Mouse (Mus musculus): Measurements from ENCODE around the gene Gpr82. TPM values are rescaled to one million over a fixed set of nuclear protein-coding genes. Genes with fewer than 3 reads are reported as not detected.

The Gpr82 gene
- not detected in 2 replicates for polyA plus RNA-seq (2011; ENCODE audit: insufficient read depth, insufficient read length, low read depth, missing spikeins)

DNA sequence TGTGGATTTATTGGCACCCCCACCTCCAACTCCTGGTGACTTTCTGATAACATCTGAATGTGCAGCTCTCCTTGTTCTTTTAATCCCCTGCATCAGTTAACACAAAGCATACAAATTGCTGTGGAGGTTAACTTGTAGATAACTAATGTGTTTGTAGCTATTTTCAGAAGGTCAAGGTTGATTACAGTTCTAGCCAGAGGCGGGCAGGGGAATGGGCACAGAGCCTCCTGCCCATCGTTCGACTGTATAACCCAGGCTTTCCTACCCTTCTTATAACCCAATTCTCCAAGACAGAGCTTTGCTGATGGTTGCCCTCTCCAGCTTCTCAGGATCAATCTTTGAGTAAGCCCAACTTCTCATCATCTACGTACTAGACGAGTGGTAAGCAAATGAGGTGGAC, at the start of gene Gpr82:
Gene Gpr82, plus strand, starts transcription at position 301 of the 400 bp plus-strand sequence.
- H3K9me3 ChIP-seq (replicated peaks; ENCODE audit: control insufficient read depth, insufficient read depth, low read length, poor library complexity, severe bottlenecking): no peaks in the 10 kb centered on the region
- H3K36me3 ChIP-seq (ENCODE audit: control insufficient read depth, insufficient read depth, low read length, poor library complexity, severe bottlenecking): no peaks in the 10 kb centered on the region
- TF ChIP-seq POLR2A (IDR thresholded peaks at IDR 0.05; ENCODE audit: insufficient read depth, low read length): no peak
- no peak for TF ChIP-seq CTCF (IDR thresholded peaks at IDR 0.05; ENCODE audit: low read depth, low read length)
- H3K4me1 ChIP-seq (ENCODE audit: control insufficient read depth, insufficient read depth, low read length): no peaks in the 10 kb centered on the region
- H3K4me3 ChIP-seq (ENCODE audit: low read depth, low read length): no peak within 1 kb of the TSS
- H3K27ac ChIP-seq (ENCODE audit: insufficient read depth, low read length): no peak within 1 kb of the TSS
- no peak within 1 kb of the TSS for H3K9ac ChIP-seq (ENCODE audit: low read depth, poor library complexity, severe bottlenecking)
- no peaks in the 10 kb centered on the region for H3K27me3 ChIP-seq (ENCODE audit: control insufficient read depth, insufficient read depth, low read length, poor library complexity, severe bottlenecking)

DNA sequence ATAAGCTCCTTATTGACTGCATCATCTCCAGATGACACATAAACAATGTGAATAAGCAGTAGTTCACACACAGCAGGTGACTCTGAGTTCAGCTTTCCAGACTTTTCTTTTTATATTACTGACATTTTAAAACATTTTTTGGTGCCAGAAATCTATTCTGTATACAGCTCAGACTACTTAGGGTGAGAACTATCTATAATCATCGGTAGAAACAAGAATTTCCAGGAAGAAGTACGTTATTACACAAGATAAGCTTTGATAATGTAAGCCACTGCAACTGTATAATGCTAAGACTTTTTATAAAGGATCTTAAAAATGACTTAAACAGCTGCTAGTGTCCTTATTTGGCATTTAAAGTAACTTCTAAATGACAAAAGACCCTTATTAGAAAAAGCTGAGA, 49.0 kb upstream of the Gpr82 start:
- Histone ChIP-seq H3K27me3 (ENCODE audit: control insufficient read depth, insufficient read depth, low read length, poor library complexity, severe bottlenecking) (no peaks in the 10 kb centered on the region), H3K27ac (ENCODE audit: insufficient read depth, low read length) (no peak overlapping the region), H3K9ac (ENCODE audit: low read depth, poor library complexity, severe bottlenecking) (no peak overlapping the region), H3K4me1 (ENCODE audit: control insufficient read depth, insufficient read depth, low read length) (no peaks in the 10 kb centered on the region), H3K36me3 (ENCODE audit: control insufficient read depth, insufficient read depth, low read length, poor library complexity, severe bottlenecking) (no peaks in the 10 kb centered on the region), H3K9me3 (replicated peaks; ENCODE audit: control insufficient read depth, insufficient read depth, low read length, poor library complexity, severe bottlenecking) (no peaks in the 10 kb centered on the region), H3K4me3 (ENCODE audit: low read depth, low read length) (no peak overlapping the region)
- no peak for TF ChIP-seq CTCF (IDR thresholded peaks at IDR 0.05; ENCODE audit: low read depth, low read length)
- TF ChIP-seq EP300 (IDR thresholded peaks at IDR 0.05; ENCODE audit: insufficient read depth, low read depth, low read length): no peak
- TF ChIP-seq POLR2A (IDR thresholded peaks at IDR 0.05; ENCODE audit: insufficient read depth, low read length): no peak

DNA sequence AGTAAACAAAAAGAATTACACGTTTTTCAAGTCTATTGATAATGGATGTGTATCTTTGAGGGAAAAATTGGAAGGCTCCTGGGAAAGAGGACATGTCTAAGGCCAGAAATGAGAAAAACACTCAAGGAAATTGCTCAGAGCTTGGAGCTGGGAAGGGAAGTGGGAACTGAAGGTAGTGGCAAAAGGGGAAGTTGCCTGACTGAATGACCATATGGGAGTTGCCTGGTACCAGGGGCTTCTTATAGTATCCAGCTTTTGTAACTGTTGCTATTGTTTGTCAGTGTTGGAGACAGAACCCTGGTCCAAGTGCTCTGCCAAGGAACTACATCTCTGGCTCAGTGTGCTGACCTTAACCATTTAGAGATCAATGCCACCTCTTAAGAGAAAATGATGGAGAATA, 44.4 kb upstream of the Gpr82 start:
- no peaks in the 10 kb centered on the region for H3K27me3 ChIP-seq (ENCODE audit: control insufficient read depth, insufficient read depth, low read length, poor library complexity, severe bottlenecking)
- TF ChIP-seq POLR2A (IDR thresholded peaks at IDR 0.05; ENCODE audit: insufficient read depth, low read length) (no peak), CTCF (IDR thresholded peaks at IDR 0.05; ENCODE audit: low read depth, low read length) (no peak), EP300 (IDR thresholded peaks at IDR 0.05; ENCODE audit: insufficient read depth, low read depth, low read length) (no peak)
- no peaks in the 10 kb centered on the region for H3K9me3 ChIP-seq (replicated peaks; ENCODE audit: control insufficient read depth, insufficient read depth, low read length, poor library complexity, severe bottlenecking)
- H3K9ac ChIP-seq (ENCODE audit: low read depth, poor library complexity, severe bottlenecking): no peak overlapping the region
- no peaks in the 10 kb centered on the region for H3K4me1 ChIP-seq (ENCODE audit: control insufficient read depth, insufficient read depth, low read length)
- H3K27ac ChIP-seq (ENCODE audit: insufficient read depth, low read length): no peak overlapping the region
- no peak overlapping the region for H3K4me3 ChIP-seq (ENCODE audit: low read depth, low read length)
- no peaks in the 10 kb centered on the region for H3K36me3 ChIP-seq (ENCODE audit: control insufficient read depth, insufficient read depth, low read length, poor library complexity, severe bottlenecking)

DNA sequence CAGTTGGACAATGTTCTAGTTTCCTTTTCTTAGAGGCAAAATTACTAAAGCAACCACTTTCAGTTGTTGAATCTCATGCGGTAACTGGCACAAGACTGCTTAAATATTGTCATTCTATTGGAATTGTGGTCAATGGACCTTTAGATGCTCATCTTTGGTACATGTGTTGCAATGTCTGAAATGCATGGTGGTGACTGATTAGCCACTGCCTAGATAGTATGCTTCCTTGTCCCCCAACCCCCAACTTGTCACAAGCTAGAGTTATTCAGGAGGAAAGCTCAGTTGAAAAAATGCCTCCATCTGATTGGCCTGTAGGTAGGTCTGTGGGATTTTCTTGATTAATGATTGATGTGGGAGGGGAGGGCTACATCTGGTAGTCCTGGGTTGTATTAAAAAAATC, 43.9 kb upstream of the Gpr82 start:
- no peaks in the 10 kb centered on the region for H3K36me3 ChIP-seq (ENCODE audit: control insufficient read depth, insufficient read depth, low read length, poor library complexity, severe bottlenecking)
- no peaks in the 10 kb centered on the region for H3K9me3 ChIP-seq (replicated peaks; ENCODE audit: control insufficient read depth, insufficient read depth, low read length, poor library complexity, severe bottlenecking)
- TF ChIP-seq POLR2A (IDR thresholded peaks at IDR 0.05; ENCODE audit: insufficient read depth, low read length) (no peak), CTCF (IDR thresholded peaks at IDR 0.05; ENCODE audit: low read depth, low read length) (no peak), EP300 (IDR thresholded peaks at IDR 0.05; ENCODE audit: insufficient read depth, low read depth, low read length) (no peak)
- H3K4me1 ChIP-seq (ENCODE audit: control insufficient read depth, insufficient read depth, low read length): no peaks in the 10 kb centered on the region
- H3K4me3 ChIP-seq (ENCODE audit: low read depth, low read length): no peak overlapping the region
- H3K27ac ChIP-seq (ENCODE audit: insufficient read depth, low read length): no peak overlapping the region
- no peak overlapping the region for H3K9ac ChIP-seq (ENCODE audit: low read depth, poor library complexity, severe bottlenecking)
- H3K27me3 ChIP-seq (ENCODE audit: control insufficient read depth, insufficient read depth, low read length, poor library complexity, severe bottlenecking): no peaks in the 10 kb centered on the region

DNA sequence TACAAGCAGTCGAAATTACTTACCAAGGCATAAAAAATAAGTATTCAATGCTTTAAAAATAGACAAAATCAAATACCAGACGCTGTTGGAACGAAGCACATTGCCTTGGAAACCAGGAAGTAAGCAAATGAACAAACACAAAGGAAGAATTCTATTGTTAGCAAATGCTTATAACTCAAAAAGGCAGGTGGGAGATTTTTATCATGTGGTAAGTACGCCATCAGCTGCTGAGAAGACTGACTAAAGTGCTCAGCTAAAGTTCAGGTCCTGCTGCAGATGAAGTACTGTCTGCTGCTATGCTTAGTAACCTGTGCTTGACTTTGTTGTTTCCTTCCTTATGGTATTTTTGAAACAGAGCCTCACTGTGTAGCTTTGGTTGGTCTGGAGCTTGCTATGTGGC, 42.7 kb upstream of the Gpr82 start:
- Histone ChIP-seq H3K9ac (ENCODE audit: low read depth, poor library complexity, severe bottlenecking) (no peak overlapping the region), H3K9me3 (replicated peaks; ENCODE audit: control insufficient read depth, insufficient read depth, low read length, poor library complexity, severe bottlenecking) (no peaks in the 10 kb centered on the region), H3K4me1 (ENCODE audit: control insufficient read depth, insufficient read depth, low read length) (no peaks in the 10 kb centered on the region), H3K36me3 (ENCODE audit: control insufficient read depth, insufficient read depth, low read length, poor library complexity, severe bottlenecking) (no peaks in the 10 kb centered on the region), H3K27me3 (ENCODE audit: control insufficient read depth, insufficient read depth, low read length, poor library complexity, severe bottlenecking) (no peaks in the 10 kb centered on the region), H3K27ac (ENCODE audit: insufficient read depth, low read length) (no peak overlapping the region), H3K4me3 (ENCODE audit: low read depth, low read length) (no peak overlapping the region)
- TF ChIP-seq CTCF (IDR thresholded peaks at IDR 0.05; ENCODE audit: low read depth, low read length) (no peak), EP300 (IDR thresholded peaks at IDR 0.05; ENCODE audit: insufficient read depth, low read depth, low read length) (no peak), POLR2A (IDR thresholded peaks at IDR 0.05; ENCODE audit: insufficient read depth, low read length) (no peak)

DNA sequence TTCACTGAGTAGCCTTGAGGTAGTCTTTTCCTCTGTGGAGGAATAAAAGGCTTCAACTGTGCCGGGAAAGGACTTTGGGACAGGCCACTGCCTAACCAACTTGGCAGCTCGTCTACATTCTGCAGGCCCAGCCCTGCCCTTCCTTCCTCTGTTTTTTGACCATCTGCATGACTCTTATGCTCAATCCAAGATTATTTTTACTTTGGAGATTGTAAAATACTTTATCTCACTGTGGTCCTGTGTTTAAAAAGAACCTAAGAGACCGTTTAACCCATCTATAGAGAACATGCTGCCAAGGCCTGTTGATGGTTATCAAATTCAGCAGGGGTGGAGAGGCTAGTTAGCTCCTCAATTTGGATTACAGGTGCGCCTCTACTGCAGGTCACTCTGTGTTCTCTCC, 39.7 kb upstream of the Gpr82 start:
- no peak for TF ChIP-seq CTCF (IDR thresholded peaks at IDR 0.05; ENCODE audit: low read depth, low read length)
- H3K9ac ChIP-seq (ENCODE audit: low read depth, poor library complexity, severe bottlenecking): no peak overlapping the region
- H3K27ac ChIP-seq (ENCODE audit: insufficient read depth, low read length): no peak overlapping the region
- no peaks in the 10 kb centered on the region for H3K36me3 ChIP-seq (ENCODE audit: control insufficient read depth, insufficient read depth, low read length, poor library complexity, severe bottlenecking)
- H3K4me3 ChIP-seq (ENCODE audit: low read depth, low read length): no peak overlapping the region
- no peaks in the 10 kb centered on the region for H3K9me3 ChIP-seq (replicated peaks; ENCODE audit: control insufficient read depth, insufficient read depth, low read length, poor library complexity, severe bottlenecking)
- H3K27me3 ChIP-seq (ENCODE audit: control insufficient read depth, insufficient read depth, low read length, poor library complexity, severe bottlenecking): no peaks in the 10 kb centered on the region
- H3K4me1 ChIP-seq (ENCODE audit: control insufficient read depth, insufficient read depth, low read length): no peaks in the 10 kb centered on the region
